Comparison of ENCODE assay signal across 9 mouse cellular contexts in the genomic region with DNA sequence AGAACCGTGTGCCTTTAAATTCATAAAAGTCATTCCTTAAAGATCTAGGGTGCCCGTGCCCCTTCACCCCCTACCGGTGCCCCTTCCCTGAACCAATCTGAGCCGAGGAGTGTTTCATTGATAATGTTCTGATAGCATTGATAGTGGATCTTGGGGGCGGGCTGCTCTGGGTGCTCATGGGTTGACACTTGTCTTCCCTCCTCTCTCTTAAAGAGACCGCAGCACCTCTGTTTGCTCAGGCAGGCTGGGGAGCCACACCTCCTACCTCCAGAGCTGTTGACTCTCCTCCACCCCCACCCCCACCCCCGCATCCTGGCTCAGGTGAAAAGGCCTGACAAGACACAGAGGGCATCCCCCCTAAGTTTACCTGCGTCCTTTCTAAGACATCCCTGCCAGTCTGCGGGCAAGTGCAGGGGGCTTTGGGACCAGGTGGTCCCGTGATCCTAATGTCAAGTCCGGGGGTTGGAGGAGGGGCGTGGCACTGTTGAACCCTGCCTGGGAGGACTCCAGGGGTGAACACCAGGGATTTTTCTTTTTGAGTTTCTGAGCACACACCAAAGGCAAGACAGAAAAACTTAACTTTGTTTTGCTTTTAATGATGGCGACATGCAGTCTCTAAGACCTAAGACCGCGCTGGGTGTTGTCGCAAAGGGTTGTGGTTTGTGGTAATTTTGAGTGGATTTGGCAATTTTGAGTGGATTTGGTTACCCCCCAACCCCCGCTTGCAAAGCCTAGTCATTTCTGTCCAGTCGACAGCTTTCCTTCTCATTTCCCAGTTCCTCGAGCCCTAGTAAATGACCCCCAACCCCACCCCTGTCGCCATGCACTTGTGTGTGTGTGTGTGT. TPM values are rescaled to one million over a fixed set of nuclear protein-coding genes. Genes with fewer than 3 reads are reported as not detected.
DNase-seq lines count a peak whose midpoint lies in the region; ATAC-seq and TF ChIP-seq lines count a peak whose summit lies in the region.
"Had no signal": no experiment of that assay in that cellular context is flagged by ENCODE, and none has a peak within 500 bp of the region (broad histone marks: within the 10 kb centered on the region; RNA-seq: fewer than 3 reads in every experiment).

No protein-coding gene starts in this region.

- intact Hi-C loops in left cerebral cortex, postnatal 10 days (cut with DNase I): no loop called here

- H3K9ac ChIP-seq in forebrain, embryonic 15.5 days (replicated peaks): peak overlapping the region; percentile 99
- peak overlapping the region; percentile 99 for H3K9ac ChIP-seq in liver, embryonic 12.5 days

- peak in 1 of 2 experiments; percentile 35 for DNase-seq in cerebellum, adult 2 months
- DNase-seq in cerebellum, postnatal 36 days: no peak
- no peak for DNase-seq in left cerebral cortex, postnatal 10 days (ENCODE audit: extremely low spot score in 1 of 2, low spot score in 2 of 2)
- no peak for DNase-seq in urinary bladder, postnatal 10 days (ENCODE audit: low spot score)

- peaks cover 26% of the 10 kb centered on the region for H3K36me3 ChIP-seq in C2C12 (ENCODE audit: control insufficient read depth, insufficient read depth)
- peaks cover 26% of the 10 kb centered on the region for H3K36me3 ChIP-seq in forebrain, embryonic 15.5 days
- peaks cover 57% of the 10 kb centered on the region for H3K36me3 ChIP-seq in liver, embryonic 12.5 days
- H3K36me3 ChIP-seq in small intestine, adult 2 months (ENCODE audit: control insufficient read depth, insufficient read depth, low read length): peaks cover 39% of the 10 kb centered on the region

- WGBS in cerebellum, adult 2 months: 33% methylated on average over 20 of the region's 20 CpGs
- WGBS in forebrain, embryonic 15.5 days: 38% methylated on average over 20 of the region's 20 CpGs
- 39% methylated on average over 20 of the region's 20 CpGs for WGBS in liver, embryonic 12.5 days (ENCODE audit: insufficient replicate concordance)
- 35% methylated on average over 20 of the region's 20 CpGs for WGBS in small intestine, adult 2 months

- ATAC-seq in forebrain, embryonic 15.5 days (replicated peaks): no peak
- no peak for ATAC-seq in liver, embryonic 12.5 days

- H3K4me3 ChIP-seq in cerebellum, adult 2 months (replicated peaks; ENCODE audit: insufficient read depth, low read depth, low read length): peak overlapping the region; percentile 64
- no peak overlapping the region for H3K4me3 ChIP-seq in C2C12 (ENCODE audit: insufficient read depth, poor library complexity, severe bottlenecking)
- peak overlapping the region; percentile 94 for H3K4me3 ChIP-seq in forebrain, embryonic 15.5 days
- peak overlapping the region; percentile 98 for H3K4me3 ChIP-seq in liver, embryonic 12.5 days
- peak overlapping the region; percentile 88 for H3K4me3 ChIP-seq in small intestine, adult 2 months (ENCODE audit: low read depth, low read length)

- H3K27me3 ChIP-seq in cerebellum, adult 2 months (ENCODE audit: control insufficient read depth, insufficient read depth, low read length): no peaks in the 10 kb centered on the region
- H3K27me3 ChIP-seq in C2C12 (ENCODE audit: control insufficient read depth, insufficient read depth, insufficient read length): no peaks in the 10 kb centered on the region
- H3K27me3 ChIP-seq in forebrain, embryonic 15.5 days: no peaks in the 10 kb centered on the region
- H3K27me3 ChIP-seq in liver, embryonic 12.5 days (replicated peaks): no peaks in the 10 kb centered on the region
- no peaks in the 10 kb centered on the region for H3K27me3 ChIP-seq in small intestine, adult 2 months (ENCODE audit: control insufficient read depth, insufficient read depth, low read length)

- no peak overlapping the region for H3K27ac ChIP-seq in cerebellum, adult 2 months (ENCODE audit: insufficient read depth, low read length)
- no peak overlapping the region for H3K27ac ChIP-seq in forebrain, embryonic 15.5 days (replicated peaks)
- peak overlapping the region; percentile 100 for H3K27ac ChIP-seq in liver, embryonic 12.5 days
- H3K27ac ChIP-seq in small intestine, adult 2 months (ENCODE audit: insufficient read depth, low read depth, low read length): no peak overlapping the region

- peaks cover 26% of the 10 kb centered on the region for H3K4me1 ChIP-seq in cerebellum, adult 2 months (ENCODE audit: control insufficient read depth, insufficient read depth, low read length)
- peaks cover 53% of the 10 kb centered on the region for H3K4me1 ChIP-seq in forebrain, embryonic 15.5 days
- peaks cover 74% of the 10 kb centered on the region for H3K4me1 ChIP-seq in liver, embryonic 12.5 days
- peaks cover 5% of the 10 kb centered on the region for H3K4me1 ChIP-seq in small intestine, adult 2 months (ENCODE audit: control insufficient read depth, insufficient read depth, insufficient read length, low read length)

- no peak for TF ChIP-seq POLR2A in cerebellum, adult 2 months (IDR thresholded peaks at IDR 0.05; ENCODE audit: borderline replicate concordance, insufficient read depth, low read length)
- TF ChIP-seq POLR2A in small intestine, adult 2 months (IDR thresholded peaks at IDR 0.05; ENCODE audit: low read depth, low read length): no peak

- TF ChIP-seq CTCF in cerebellum, adult 2 months (IDR thresholded peaks at IDR 0.05; ENCODE audit: borderline replicate concordance, insufficient read depth, low read depth, low read length): no peak
- no peak for TF ChIP-seq CTCF in C2C12 (IDR thresholded peaks at IDR 0.05; ENCODE audit: control insufficient read depth, insufficient read depth, insufficient read length)
- TF ChIP-seq CTCF in small intestine, adult 2 months (IDR thresholded peaks at IDR 0.05; ENCODE audit: extremely low read depth, insufficient read length, insufficient replicate concordance, low read depth, low read length): no peak

- no peaks in the 10 kb centered on the region for H3K9me3 ChIP-seq in forebrain, embryonic 15.5 days
- H3K9me3 ChIP-seq in liver, embryonic 12.5 days (replicated peaks): no peaks in the 10 kb centered on the region

- H3K79me3 ChIP-seq in C2C12 (ENCODE audit: low read depth): peaks cover 33% of the 10 kb centered on the region

- peak overlapping the region; percentile 19 for H3ac ChIP-seq in C2C12 (ENCODE audit: control insufficient read depth, insufficient read length, low read depth)

- H3K79me2 ChIP-seq in C2C12 (ENCODE audit: control insufficient read depth, insufficient read depth): peaks cover 79% of the 10 kb centered on the region

- H3K4me2 ChIP-seq in forebrain, embryonic 15.5 days (replicated peaks): peak overlapping the region; percentile 98
- H3K4me2 ChIP-seq in liver, embryonic 12.5 days: peak overlapping the region; percentile 100

TF ChIP-seq in C2C12, 6 proteins besides CTCF, POLR2A, EP300 and RAD21:
- no peak for TF ChIP-seq MAX (IDR thresholded peaks at IDR 0.05)
- TF ChIP-seq MYOD1 (IDR thresholded peaks at IDR 0.05; ENCODE audit: control insufficient read depth, insufficient read length, low read depth): no peak
- no peak for TF ChIP-seq USF1 (IDR thresholded peaks at IDR 0.05; ENCODE audit: low read depth)
- TF ChIP-seq MYOG (IDR thresholded peaks at IDR 0.05; ENCODE audit: control insufficient read depth, extremely low read depth, insufficient read length): no peak
- no peak for TF ChIP-seq CEBPB (IDR thresholded peaks at IDR 0.05; ENCODE audit: low read depth)
- no peak for TF ChIP-seq FOSL1 (IDR thresholded peaks at IDR 0.05; ENCODE audit: insufficient read depth, low read length, poor library complexity, severe bottlenecking)

RNA-seq across cellular contexts. Expression of a gene that starts 3.0 kb away (rescaled TPM):
- polyA plus RNA-seq in cerebellum, adult 2 months (2012; rRNA removed): 14.9 and 17.0 TPM in 2 replicates
- polyA plus RNA-seq in C2C12 (2012; fragmentation: generic; extraction: Trizol): 4.4 TPM
- polyA plus RNA-seq in forebrain, embryonic 15.5 days (2015; fragmentation: Nextera tagmentation; extraction: Ambion mirVana): 13.6 and 13.7 TPM in 2 replicates
- 6.0 and 6.1 TPM in 2 replicates for polyA plus RNA-seq in liver, embryonic 12.5 days (2016; fragmentation: Nextera tagmentation; extraction: Ambion mirVana)
- 10.7 and 18.5 TPM in 2 replicates for polyA plus RNA-seq in small intestine, adult 2 months (2012; rRNA removed)
- 10 to 100 TPM; 30.3 to 32.6 TPM for total RNA-seq in left cerebral cortex, postnatal 10 days (2021)

RNA-seq across cellular contexts. Expression of a gene that starts 12.5 kb away (rescaled TPM):
- polyA plus RNA-seq in cerebellum, adult 2 months (2012; rRNA removed): 27.0 and 32.3 TPM in 2 replicates
- 1.9 TPM for polyA plus RNA-seq in C2C12 (2012; fragmentation: generic; extraction: Trizol)
- polyA plus RNA-seq in forebrain, embryonic 15.5 days (2015; fragmentation: Nextera tagmentation; extraction: Ambion mirVana): 11.4 and 12.4 TPM in 2 replicates
- polyA plus RNA-seq in liver, embryonic 12.5 days (2016; fragmentation: Nextera tagmentation; extraction: Ambion mirVana): 3.9 and 4.8 TPM in 2 replicates
- polyA plus RNA-seq in small intestine, adult 2 months (2012; rRNA removed): 28.0 and 91.6 TPM in 2 replicates
- 10 to 100 TPM; 56.0 to 56.7 TPM for total RNA-seq in left cerebral cortex, postnatal 10 days (2021)

RNA-seq across cellular contexts. Expression of a gene that starts 24.2 kb away (rescaled TPM):
- 28.4 and 29.9 TPM in 2 replicates for polyA plus RNA-seq in cerebellum, adult 2 months (2012; rRNA removed)
- 33.2 TPM for polyA plus RNA-seq in C2C12 (2012; fragmentation: generic; extraction: Trizol)
- 82.0 and 82.9 TPM in 2 replicates for polyA plus RNA-seq in forebrain, embryonic 15.5 days (2015; fragmentation: Nextera tagmentation; extraction: Ambion mirVana)
- 77.4 and 77.8 TPM in 2 replicates for polyA plus RNA-seq in liver, embryonic 12.5 days (2016; fragmentation: Nextera tagmentation; extraction: Ambion mirVana)
- 12.5 and 21.9 TPM in 2 replicates for polyA plus RNA-seq in small intestine, adult 2 months (2012; rRNA removed)
- total RNA-seq in left cerebral cortex, postnatal 10 days (2021): 10 to 100 TPM; 37.9 to 38.9 TPM

RNA-seq across cellular contexts. Expression of a gene that starts 37.6 kb away (rescaled TPM):
- polyA plus RNA-seq in cerebellum, adult 2 months (2012; rRNA removed): not detected in 2 replicates
- not detected for polyA plus RNA-seq in C2C12 (2012; fragmentation: generic; extraction: Trizol)
- not detected in 2 replicates for polyA plus RNA-seq in forebrain, embryonic 15.5 days (2015; fragmentation: Nextera tagmentation; extraction: Ambion mirVana)
- polyA plus RNA-seq in liver, embryonic 12.5 days (2016; fragmentation: Nextera tagmentation; extraction: Ambion mirVana): 5.9 and 6.1 TPM in 2 replicates
- 5.5 and 19.6 TPM in 2 replicates for polyA plus RNA-seq in small intestine, adult 2 months (2012; rRNA removed)
- total RNA-seq in left cerebral cortex, postnatal 10 days (2021): not detected
- total RNA-seq: hematopoietic stem cell, adult 5-6 weeks had no signal
